Mouse (Mus musculus) E14TG2a.4 (cell line): Measurements from ENCODE around the gene 9930022D16Rik.
A peak's percentile ranks its signal among the peaks of the same experiment; 100 is the strongest.

Source experiments
- H3K27me3 ChIP-seq: 2 replicates; pipeline ENCODE4 v1.6.1; 2014; ENCODE audit warnings: low read length, control low read depth; ENCODE audit not compliant: insufficient read depth
- H3K36me3 ChIP-seq: 2 replicates; pipeline ENCODE4 v1.6.1; 2014; ENCODE audit warnings: low read length, control low read depth; ENCODE audit not compliant: insufficient read depth
- H3K4me1 ChIP-seq: replicated peaks from 2 replicates; pipeline ENCODE4 v1.6.1; 2014; ENCODE audit warnings: low read depth, low read length, control low read depth
- H3K4me3 ChIP-seq: replicated peaks from 2 replicates; pipeline ENCODE4 v1.5.1; 2014; ENCODE audit warnings: mild to moderate bottlenecking, low read length
- H3K9me3 ChIP-seq: 2 replicates; pipeline ENCODE4 v1.6.1; 2014; ENCODE audit warnings: low read length, control low read depth
- CTCF ChIP-seq: conservative IDR thresholded peaks from 2 replicates; pipeline ENCODE4 v1.5.1; 2014; ENCODE audit warnings: low read length
- NANOG ChIP-seq: IDR thresholded peaks from 2 replicates; pipeline ENCODE4 v1.6.1; 2014; ENCODE audit warnings: borderline replicate concordance, low read length, mixed read lengths
- POU5F1 ChIP-seq: IDR thresholded peaks from 2 replicates; pipeline ENCODE4 v1.6.1; 2014; ENCODE audit warnings: low read length, borderline replicate concordance

The 9930022D16Rik gene

GRCm38 (mm10) chr11:109395291-109395690, 18.4 kb upstream of the 9930022D16Rik start:
- Histone ChIP-seq H3K27me3 (no peaks in the 10 kb centered on the region), H3K4me3 (no peak overlapping the region), H3K36me3 (peaks cover 75% of the 10 kb centered on the region), H3K4me1 (peaks cover 19% of the 10 kb centered on the region), H3K9me3 (no peaks in the 10 kb centered on the region)
- no peak for TF ChIP-seq POU5F1
- no peak for TF ChIP-seq CTCF
- TF ChIP-seq NANOG: no peak

DNA sequence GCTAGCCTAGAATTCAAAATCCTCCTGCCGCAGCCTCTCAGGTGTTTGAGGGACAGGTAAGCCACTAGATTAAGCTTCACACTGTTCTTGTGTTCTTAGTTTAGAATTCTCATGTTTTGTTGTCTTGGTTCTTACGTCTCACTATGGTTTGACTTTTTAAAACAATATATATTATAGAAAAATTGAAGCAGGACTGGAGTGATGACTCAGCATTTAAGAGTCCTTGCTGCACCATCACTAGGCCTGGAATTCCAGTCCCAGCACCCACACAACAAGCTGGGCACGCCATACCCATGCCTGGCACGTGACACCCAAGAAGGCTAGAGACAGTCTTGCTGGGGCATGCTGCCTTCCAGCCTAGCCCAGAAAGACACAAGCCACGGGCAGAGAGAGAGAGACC, 7.3 kb upstream of the 9930022D16Rik start:
- TF ChIP-seq CTCF: no peak
- no peak for TF ChIP-seq NANOG
- no peak for TF ChIP-seq POU5F1
- H3K9me3 ChIP-seq: no peaks in the 10 kb centered on the region
- no peaks in the 10 kb centered on the region for H3K4me1 ChIP-seq
- H3K4me3 ChIP-seq: no peak overlapping the region
- no peaks in the 10 kb centered on the region for H3K27me3 ChIP-seq
- no peaks in the 10 kb centered on the region for H3K36me3 ChIP-seq

DNA sequence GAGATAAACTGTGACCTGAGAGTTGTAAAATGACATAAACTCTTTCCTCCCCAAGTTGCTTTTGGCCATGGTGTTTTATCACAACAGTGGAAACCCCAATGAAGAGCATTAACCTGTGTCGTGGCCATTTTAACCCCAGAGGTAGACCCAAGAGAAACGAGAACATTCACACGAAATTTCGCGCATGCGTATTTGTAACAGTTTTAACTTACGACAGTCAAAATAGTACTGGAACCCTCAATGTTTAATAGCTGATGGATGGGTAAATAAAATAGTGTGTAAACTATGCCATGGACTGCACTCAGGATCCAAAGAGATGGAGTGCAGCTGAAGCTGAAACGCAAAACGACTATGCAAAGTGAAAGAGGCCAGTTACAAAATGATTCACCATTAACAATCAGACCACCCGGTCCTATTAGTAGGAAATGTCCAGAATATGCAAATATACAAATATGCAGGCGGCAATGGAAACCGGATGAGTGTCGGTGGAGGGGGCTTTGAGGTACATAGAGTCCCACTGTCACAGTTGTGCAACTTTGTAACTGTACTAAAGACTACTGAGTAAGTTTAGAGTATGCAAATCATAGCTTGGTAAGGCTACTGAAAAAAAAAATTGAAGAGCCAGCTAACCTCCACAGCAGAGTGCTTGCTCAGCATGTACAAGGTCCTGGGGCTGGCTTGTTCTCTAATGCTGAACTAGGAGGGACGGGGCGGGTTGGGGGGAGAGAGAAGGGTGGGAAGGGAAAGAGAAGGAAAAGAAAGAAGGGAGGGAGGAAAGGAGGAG, 3.3 kb upstream of the 9930022D16Rik start:
- Histone ChIP-seq H3K4me1 (no peaks in the 10 kb centered on the region), H3K36me3 (no peaks in the 10 kb centered on the region), H3K9me3 (no peaks in the 10 kb centered on the region), H3K27me3 (0 out of 2 replicates have a peak, but pooled peaks cover 2% of the 10 kb centered on the region), H3K4me3 (no peak overlapping the region)
- TF ChIP-seq CTCF (no peak), NANOG (no peak)

DNA sequence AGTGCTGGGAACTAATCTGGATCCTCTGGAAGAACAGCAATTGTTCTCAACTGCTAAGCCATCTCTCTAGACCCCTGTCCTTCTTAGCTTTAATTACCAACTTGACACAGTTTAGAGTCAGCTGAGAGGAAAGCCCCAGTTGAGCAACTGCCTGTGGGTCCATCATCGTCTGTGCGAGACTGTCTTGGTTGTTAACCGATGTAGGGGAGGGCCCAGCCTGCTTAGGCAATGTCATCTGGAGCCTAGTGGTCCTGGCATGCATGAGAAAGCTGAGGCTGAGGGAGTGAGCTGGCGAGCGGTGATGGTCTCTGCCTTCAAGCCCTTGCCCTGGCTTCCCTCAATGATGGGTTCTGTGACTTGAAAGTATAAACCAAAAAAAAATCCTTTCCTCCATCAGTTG, 1.1 kb downstream of the 9930022D16Rik start:
- no peaks in the 10 kb centered on the region for H3K36me3 ChIP-seq
- peaks cover 8% of the 10 kb centered on the region for H3K4me1 ChIP-seq
- TF ChIP-seq CTCF (no peak), POU5F1 (no peak), NANOG (no peak)
- H3K27me3 ChIP-seq: 0 out of 2 replicates have a peak, but pooled peaks cover 2% of the 10 kb centered on the region
- H3K9me3 ChIP-seq: no peaks in the 10 kb centered on the region
- no peak overlapping the region for H3K4me3 ChIP-seq

- Histone ChIP-seq H3K4me3 (no peak overlapping the region), H3K9me3 (peaks cover under 1% of the 10 kb centered on the region), H3K4me1 (peaks cover 17% of the 10 kb centered on the region), H3K27me3 (0 out of 2 replicates have a peak, but pooled peaks cover 2% of the 10 kb centered on the region), H3K36me3 (no peaks in the 10 kb centered on the region)
- TF ChIP-seq CTCF (no peak), POU5F1 (no peak), NANOG (no peak)
These were observed 3.1 kb downstream of the 9930022D16Rik start for GRCm38 (mm10) chr11:109416709-109417420.

DNA sequence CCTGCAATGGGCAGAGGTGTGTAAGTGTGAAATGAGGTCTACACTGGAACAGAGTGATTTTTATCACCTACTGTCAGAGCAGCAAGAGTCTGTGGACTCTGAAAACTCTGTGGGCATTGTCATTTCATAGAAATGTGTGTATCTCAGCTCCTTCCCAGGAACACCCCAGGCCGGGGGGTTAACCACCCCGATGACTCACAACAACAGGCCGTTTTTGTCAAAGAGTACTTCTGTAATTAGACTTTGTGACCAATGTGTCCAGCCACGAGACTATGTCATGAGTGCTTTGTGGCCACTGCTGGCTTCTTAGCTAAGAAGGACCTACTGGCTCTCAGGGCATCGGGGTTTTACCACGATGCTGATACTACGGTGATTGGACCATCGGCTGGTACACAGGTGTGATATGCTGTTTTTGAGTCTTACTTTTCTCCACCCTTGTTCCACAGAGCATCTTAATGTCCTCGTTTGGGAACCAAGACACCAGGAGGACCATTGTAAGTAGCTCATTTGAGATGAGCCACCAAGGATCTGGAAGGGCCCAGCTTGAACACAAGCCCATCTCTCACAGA, 3.8 kb downstream of the 9930022D16Rik start:
- Histone ChIP-seq H3K9me3 (peaks cover 6% of the 10 kb centered on the region), H3K36me3 (no peaks in the 10 kb centered on the region), H3K4me1 (peaks cover 17% of the 10 kb centered on the region), H3K27me3 (0 out of 2 replicates have a peak, but pooled peaks cover 2% of the 10 kb centered on the region), H3K4me3 (no peak overlapping the region)
- TF ChIP-seq POU5F1 (no peak), CTCF (no peak), NANOG (no peak)

- Histone ChIP-seq H3K36me3 (no peaks in the 10 kb centered on the region), H3K9me3 (peaks cover 6% of the 10 kb centered on the region), H3K27me3 (no peaks in the 10 kb centered on the region), H3K4me1 (peaks cover 17% of the 10 kb centered on the region), H3K4me3 (peak overlapping the region; percentile 45; the same call in 1 of the 2 replicates)
- no peak for TF ChIP-seq NANOG
- TF ChIP-seq POU5F1: no peak
- TF ChIP-seq CTCF: no peak
These were observed 5.7 kb downstream of the 9930022D16Rik start for GRCm38 (mm10) chr11:109419461-109419860.

GRCm38 (mm10) chr11:109419961-109420566, 6.3 kb downstream of the 9930022D16Rik start:
- H3K4me1 ChIP-seq: peaks cover 17% of the 10 kb centered on the region
- no peak for TF ChIP-seq CTCF
- TF ChIP-seq POU5F1: no peak
- TF ChIP-seq NANOG: no peak
- H3K36me3 ChIP-seq: no peaks in the 10 kb centered on the region
- no peaks in the 10 kb centered on the region for H3K27me3 ChIP-seq
- H3K9me3 ChIP-seq: peaks cover 6% of the 10 kb centered on the region
- H3K4me3 ChIP-seq: peak overlapping the region; percentile 45; the same call in 1 of the 2 replicates
